In the genomic region with DNA sequence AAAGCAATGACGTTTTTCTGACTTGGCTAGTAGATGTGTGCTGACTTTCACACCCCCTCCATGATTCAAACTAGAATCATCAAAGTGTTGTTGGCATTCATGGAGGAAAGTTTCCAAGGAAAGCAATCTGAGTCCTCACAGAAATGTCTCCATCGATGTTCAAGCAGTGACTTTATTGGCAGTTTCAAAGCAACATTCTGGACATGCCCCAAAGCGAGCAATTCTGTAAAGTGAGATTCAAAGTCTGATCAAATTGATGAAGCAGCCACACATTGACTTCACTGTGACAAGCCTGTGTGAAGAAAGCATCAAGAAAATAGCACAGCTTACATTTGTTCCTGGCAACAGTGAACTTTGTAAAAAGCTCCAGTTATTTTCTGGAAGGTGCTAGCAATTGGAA, we compare ENCODE assay signal across 13 mouse cellular contexts.
"Had no signal": no experiment of that assay in that cellular context is flagged by ENCODE, and none has a peak within 500 bp of the region (broad histone marks: within the 10 kb centered on the region; RNA-seq: fewer than 3 reads in every experiment).

No protein-coding gene starts in this region.

- H3K4me3 ChIP-seq: limb, embryonic 12.5 days; liver, embryonic 13.5 days; midbrain, embryonic 13.5 days; myocyte; neural tube, embryonic 15.5 days had no signal

- DNase-seq: kidney, adult 8-10 months; kidney, postnatal 25 days; liver; liver, embryonic 13.5 days; liver, postnatal 0 days; thymus, adult 18-20 months; thymus, postnatal 14 days had no signal

- H3K9me3 ChIP-seq: limb, embryonic 12.5 days; liver, embryonic 13.5 days; midbrain, embryonic 13.5 days; neural tube, embryonic 15.5 days had no signal

- H3K36me3 ChIP-seq: limb, embryonic 12.5 days; liver, embryonic 13.5 days; midbrain, embryonic 13.5 days; neural tube, embryonic 15.5 days had no signal

- H3K4me1 ChIP-seq: limb, embryonic 12.5 days; liver, embryonic 13.5 days; midbrain, embryonic 13.5 days; neural tube, embryonic 15.5 days had no signal

- H3K9ac ChIP-seq: limb, embryonic 12.5 days; liver, embryonic 13.5 days; liver, postnatal 0 days; midbrain, embryonic 13.5 days; neural tube, embryonic 15.5 days had no signal

- H3K4me2 ChIP-seq: limb, embryonic 12.5 days; liver, embryonic 13.5 days; midbrain, embryonic 13.5 days; neural tube, embryonic 15.5 days had no signal

- H3K27me3 ChIP-seq: limb, embryonic 12.5 days; liver, embryonic 13.5 days; midbrain, embryonic 13.5 days; neural tube, embryonic 15.5 days had no signal

- H3K27ac ChIP-seq: limb, embryonic 12.5 days; liver, embryonic 13.5 days; midbrain, embryonic 13.5 days; neural tube, embryonic 15.5 days; stomach, postnatal 0 days had no signal

- ATAC-seq: intestine, postnatal 0 days; liver, postnatal 0 days; midbrain, embryonic 13.5 days had no signal
